Mouse (Mus musculus): Measurements from ENCODE around the gene Kcnk7.

DNA sequence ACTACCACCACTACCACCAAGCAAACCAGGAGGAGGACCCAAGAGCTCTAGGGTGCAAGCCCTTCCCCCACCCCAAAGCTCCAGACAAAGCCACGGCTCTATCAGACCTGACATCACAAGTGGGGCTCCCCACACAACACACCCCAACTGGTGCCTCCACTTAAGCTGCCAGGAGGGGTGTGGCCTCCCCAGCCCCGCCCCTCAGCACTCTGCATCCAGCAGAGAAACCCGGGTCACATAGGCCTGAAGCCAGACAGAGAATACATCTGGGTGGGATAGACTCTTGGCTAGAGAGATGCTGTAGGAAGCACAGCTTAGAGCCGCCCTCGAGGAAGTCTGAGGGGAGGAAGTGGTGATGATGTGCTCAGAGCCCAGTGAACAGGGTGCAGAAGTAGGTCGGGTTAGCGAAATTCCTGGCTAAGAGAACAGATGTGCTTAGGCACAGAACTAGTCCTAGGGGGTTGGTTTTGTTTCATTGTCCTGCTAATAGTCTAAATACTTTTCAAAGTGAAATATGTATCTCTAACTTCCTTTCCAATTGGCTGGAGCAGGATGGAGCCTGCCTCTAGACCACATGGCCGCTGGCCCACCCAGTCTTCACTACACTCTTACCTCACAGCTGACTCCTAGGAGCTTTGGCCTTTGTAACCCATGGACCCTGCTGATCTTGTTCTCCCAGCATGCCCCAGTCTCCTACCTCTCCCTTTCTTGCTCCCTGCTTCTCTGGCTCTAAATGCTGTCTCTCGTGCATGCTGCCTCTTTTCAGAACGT, 819 bp downstream of the Kcnk7 start:
- no peak for TF ChIP-seq CTCF (IDR thresholded peaks at IDR 0.05)
- TF ChIP-seq EP300 (IDR thresholded peaks at IDR 0.05; ENCODE audit: insufficient read depth, low read depth, low read length): no peak

Data from heart, adult 2 months (tissue).